Mouse (Mus musculus) kidney, embryonic 16.5 days (tissue): ENCODE results near the gene Pdlim1. TPM values are rescaled to one million over a fixed set of nuclear protein-coding genes. Genes with fewer than 3 reads are reported as not detected.

Source experiments
- ATAC-seq: fragments of 200-750 bp; cut with Nextera tagmentation; 2 replicates; pipeline ENCODE4 v1.8.0; 2017; ENCODE audit warnings: moderate TSS enrichment; ENCODE audit not compliant: low FRiP score, low TSS enrichment
- H3K27ac ChIP-seq: fragments of 300-500 bp; sonication (generic); 2 replicates; pipeline ENCODE4 v1.5.1; 2014; ENCODE audit warnings: low read length
- H3K27me3 ChIP-seq: fragments of 300-500 bp; sonication (generic); 2 replicates; pipeline ENCODE4 v1.6.1; 2014; ENCODE audit warnings: low read length, control low read depth, mixed read lengths; ENCODE audit not compliant: insufficient read depth
- H3K36me3 ChIP-seq: fragments of 300-500 bp; sonication (generic); 2 replicates; pipeline ENCODE4 v1.6.1; 2014; ENCODE audit warnings: low read length, control low read depth, mixed read lengths; ENCODE audit not compliant: insufficient read depth
- H3K4me1 ChIP-seq: fragments of 300-500 bp; sonication (generic); 2 replicates; pipeline ENCODE4 v1.6.1; 2014; ENCODE audit warnings: low read length, control low read depth, mixed read lengths; ENCODE audit not compliant: insufficient read depth
- H3K4me2 ChIP-seq: fragments of 300-500 bp; sonication (generic); replicated peaks from 2 replicates; pipeline ENCODE4 v1.6.1; 2014; ENCODE audit warnings: low read depth, low read length
- H3K4me3 ChIP-seq: fragments of 300-500 bp; sonication (generic); 2 replicates; pipeline ENCODE4 v1.5.1; 2014; ENCODE audit warnings: mild to moderate bottlenecking, low read length
- H3K9ac ChIP-seq: fragments of 300-500 bp; sonication (generic); replicated peaks from 2 replicates; pipeline ENCODE4 v1.6.1; 2014; ENCODE audit warnings: low read length
- H3K9me3 ChIP-seq: fragments of 300-500 bp; sonication (generic); 2 replicates; pipeline ENCODE4 v1.6.1; 2016; ENCODE audit warnings: low read length, control low read depth
- WGBS: fragments of 180-500 bp; shearing (Covaris S2); extraction: QIAGEN DNeasy Blood & Tissue Kit; methylation state at CpG from one replicate; pipeline ENCODE4 v1.1.7; 2014; 5-methylcytosine and 5-hydroxymethylcytosine counted together
- polyA plus RNA-seq: library from polyadenylated mRNA; unstranded; fragments of >200 nt; fragmentation: Nextera tagmentation; extraction: Ambion mirVana; gene quantifications from 2 replicates; pipeline ENCODE4 v1.2.1, GENCODE M21; 2015

Pdlim1 gene
- polyA plus RNA-seq, 1 experiment from 2014 or later: 39.5 TPM

DNA sequence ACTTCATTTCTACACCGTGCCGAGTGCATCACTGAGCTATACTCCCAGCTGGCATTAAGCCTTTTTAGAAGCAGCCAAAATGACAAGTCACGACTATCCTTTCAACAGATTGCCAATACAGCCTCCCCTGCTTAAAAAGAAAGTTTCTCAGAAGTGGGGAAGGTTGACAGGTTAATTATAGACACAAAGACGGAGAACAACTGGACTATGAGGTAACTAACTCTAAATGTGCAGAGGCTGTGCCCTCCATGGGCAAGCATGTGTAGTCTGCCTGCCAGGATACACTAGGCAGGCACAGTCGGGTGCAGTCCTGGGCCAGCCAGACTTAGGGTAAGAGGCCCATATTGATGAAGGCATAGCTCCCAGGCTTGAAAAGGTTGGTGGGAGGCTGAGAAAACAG lies 2.1 kb downstream of the Pdlim1 start:
- no peak overlapping the region for H3K9ac ChIP-seq
- H3K36me3 ChIP-seq: no peaks in the 10 kb centered on the region
- no peak overlapping the region for H3K4me2 ChIP-seq
- ATAC-seq: no peak
- peaks cover 7% of the 10 kb centered on the region for H3K4me1 ChIP-seq
- 72% methylated on average over 5 of the region's 5 CpGs for WGBS
- peaks cover 21% of the 10 kb centered on the region; the same call in 1 of the 2 replicates for H3K27me3 ChIP-seq
- no peaks in the 10 kb centered on the region for H3K9me3 ChIP-seq
- no peak overlapping the region for H3K27ac ChIP-seq
- H3K4me3 ChIP-seq: no peak overlapping the region

DNA sequence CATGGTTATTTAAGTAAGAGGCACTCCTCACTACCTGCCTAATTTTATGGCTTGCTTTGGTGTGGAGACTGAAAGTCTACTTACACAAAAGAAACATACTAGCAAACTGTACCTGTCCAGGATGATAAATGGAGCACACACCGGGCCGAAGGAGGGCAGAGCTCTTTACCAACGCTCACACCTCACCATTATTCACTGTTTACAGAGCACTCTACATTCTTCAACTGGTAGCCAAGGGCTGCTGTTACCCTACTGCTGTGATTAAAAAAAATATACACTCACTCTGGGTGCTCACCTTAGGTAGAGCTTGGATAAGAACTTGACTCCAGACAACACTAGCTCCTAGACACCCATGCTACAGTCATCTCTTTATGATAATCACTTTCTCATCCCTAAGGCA lies 3.1 kb downstream of the Pdlim1 start:
- Histone ChIP-seq H3K4me3 (no peak overlapping the region), H3K27ac (no peak overlapping the region), H3K36me3 (no peaks in the 10 kb centered on the region), H3K9ac (no peak overlapping the region), H3K27me3 (peaks cover 21% of the 10 kb centered on the region; the same call in 1 of the 2 replicates), H3K9me3 (no peaks in the 10 kb centered on the region), H3K4me2 (no peak overlapping the region), H3K4me1 (peaks cover 7% of the 10 kb centered on the region)
- no peak for ATAC-seq
- WGBS: 63% methylated on average over 3 of the region's 3 CpGs

DNA sequence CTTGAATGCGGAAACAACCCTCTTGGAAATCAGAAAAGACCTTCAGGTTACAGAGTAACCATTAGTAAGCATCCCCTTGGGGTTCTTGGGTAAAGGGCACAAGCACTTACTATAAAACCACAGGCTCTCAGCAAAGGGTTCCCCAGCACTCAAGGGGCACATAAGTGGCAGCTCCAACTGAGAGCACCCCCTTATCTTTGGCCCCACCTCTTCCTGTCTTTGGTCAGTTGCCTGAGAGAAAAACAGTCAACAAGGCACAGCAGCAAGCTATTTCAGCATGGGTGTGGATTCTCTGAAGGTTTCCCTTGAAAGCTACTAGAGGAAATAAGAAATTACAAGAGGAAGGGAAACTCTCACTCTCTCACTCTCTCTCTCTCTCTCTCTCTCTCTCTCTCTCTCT lies 4.3 kb downstream of the Pdlim1 start:
- Histone ChIP-seq H3K27me3 (peaks cover 21% of the 10 kb centered on the region; the same call in 1 of the 2 replicates), H3K36me3 (no peaks in the 10 kb centered on the region), H3K4me3 (no peak overlapping the region), H3K4me2 (no peak overlapping the region), H3K9me3 (no peaks in the 10 kb centered on the region), H3K27ac (no peak overlapping the region), H3K4me1 (peaks cover 7% of the 10 kb centered on the region), H3K9ac (no peak overlapping the region)
- WGBS: 93% methylated on average over 1 of the region's 1 CpGs
- ATAC-seq: no peak

DNA sequence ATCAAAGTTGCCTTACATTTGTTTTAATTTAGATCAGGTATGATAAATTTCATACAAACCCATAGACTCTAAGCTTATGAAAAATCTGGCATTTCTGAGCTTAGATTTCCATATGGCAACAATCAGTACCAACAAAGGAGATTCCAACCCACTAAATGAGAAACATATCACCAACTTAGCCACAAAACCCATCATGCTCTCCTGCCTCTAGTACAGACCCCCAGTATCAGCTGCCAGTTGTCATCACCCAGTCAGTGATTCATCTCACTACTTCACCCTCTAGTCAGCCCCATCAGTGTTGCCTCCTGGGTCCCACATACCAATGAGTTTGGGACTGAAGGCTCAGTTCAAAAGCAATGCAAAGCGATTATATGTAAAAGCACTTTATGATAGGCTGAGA lies 12.2 kb downstream of the Pdlim1 start:
- no peak for ATAC-seq
- no peaks in the 10 kb centered on the region for H3K4me1 ChIP-seq
- no peaks in the 10 kb centered on the region for H3K36me3 ChIP-seq
- 100% methylated on average over 1 of the region's 1 CpGs for WGBS
- H3K27ac ChIP-seq: no peak overlapping the region
- no peak overlapping the region for H3K4me3 ChIP-seq
- H3K4me2 ChIP-seq: no peak overlapping the region
- no peaks in the 10 kb centered on the region for H3K27me3 ChIP-seq
- no peaks in the 10 kb centered on the region for H3K9me3 ChIP-seq
- H3K9ac ChIP-seq: no peak overlapping the region

DNA sequence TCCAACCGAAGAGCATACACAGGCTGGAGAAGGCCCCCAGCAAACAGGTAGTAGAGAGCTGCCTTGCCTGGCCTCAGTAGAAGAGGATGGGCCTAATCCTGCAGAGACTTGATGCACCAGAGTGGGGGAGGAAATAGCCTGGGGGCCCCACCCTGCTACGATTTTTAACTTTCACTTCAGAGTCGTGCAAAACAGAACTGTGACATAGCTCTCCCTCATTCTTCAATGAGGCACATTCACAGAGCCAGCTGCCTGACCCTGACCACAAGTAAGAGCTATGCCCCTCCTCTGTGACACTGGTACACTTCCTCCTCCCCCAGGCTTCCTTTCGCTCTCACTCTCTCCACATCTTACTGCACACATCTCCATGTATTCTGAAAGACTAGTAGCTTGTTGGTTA lies 14.2 kb downstream of the Pdlim1 start:
- Histone ChIP-seq H3K9me3 (no peaks in the 10 kb centered on the region), H3K9ac (no peak overlapping the region), H3K4me2 (no peak overlapping the region), H3K36me3 (no peaks in the 10 kb centered on the region), H3K27me3 (no peaks in the 10 kb centered on the region), H3K4me3 (no peak overlapping the region), H3K4me1 (no peaks in the 10 kb centered on the region), H3K27ac (no peak overlapping the region)
- ATAC-seq: no peak
- 56% methylated on average over 4 of the region's 4 CpGs for WGBS

DNA sequence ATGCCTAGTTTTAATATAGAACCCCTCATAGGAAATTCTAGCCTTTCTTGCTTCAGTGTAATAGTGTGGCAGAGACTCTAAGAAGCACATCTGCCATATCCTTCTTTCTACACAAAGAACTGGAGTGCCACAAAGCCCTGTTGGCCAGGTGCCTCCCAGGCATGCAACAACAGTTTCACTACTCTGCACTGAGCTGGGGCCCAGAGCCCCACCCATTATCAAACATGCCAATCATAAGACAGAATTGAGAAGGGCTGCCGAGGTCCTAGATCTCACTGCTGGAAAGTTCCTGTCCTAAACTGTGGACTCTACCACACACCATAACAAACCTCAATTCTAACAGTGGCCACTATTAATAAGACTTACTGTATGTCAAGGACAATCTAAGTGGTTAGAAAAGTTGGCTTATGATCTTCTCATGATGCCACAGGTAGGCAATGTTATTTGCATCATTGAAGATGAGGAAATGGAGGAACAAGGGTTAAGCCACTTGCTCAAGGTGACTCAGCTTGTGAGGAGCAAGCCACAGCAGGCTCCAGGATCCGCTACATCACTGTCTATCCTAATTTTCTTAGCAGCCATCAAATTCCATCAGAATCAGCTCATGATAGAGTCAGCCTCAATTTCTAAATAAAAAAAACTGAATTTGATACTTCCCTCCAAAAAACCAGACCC lies 15.1 kb downstream of the Pdlim1 start:
- Histone ChIP-seq H3K4me3 (no peak overlapping the region), H3K4me2 (no peak overlapping the region), H3K36me3 (no peaks in the 10 kb centered on the region), H3K27ac (no peak overlapping the region), H3K4me1 (no peaks in the 10 kb centered on the region), H3K27me3 (no peaks in the 10 kb centered on the region), H3K9ac (no peak overlapping the region), H3K9me3 (no peaks in the 10 kb centered on the region)
- ATAC-seq: no peak
- 72% methylated on average over 2 of the region's 2 CpGs for WGBS

DNA sequence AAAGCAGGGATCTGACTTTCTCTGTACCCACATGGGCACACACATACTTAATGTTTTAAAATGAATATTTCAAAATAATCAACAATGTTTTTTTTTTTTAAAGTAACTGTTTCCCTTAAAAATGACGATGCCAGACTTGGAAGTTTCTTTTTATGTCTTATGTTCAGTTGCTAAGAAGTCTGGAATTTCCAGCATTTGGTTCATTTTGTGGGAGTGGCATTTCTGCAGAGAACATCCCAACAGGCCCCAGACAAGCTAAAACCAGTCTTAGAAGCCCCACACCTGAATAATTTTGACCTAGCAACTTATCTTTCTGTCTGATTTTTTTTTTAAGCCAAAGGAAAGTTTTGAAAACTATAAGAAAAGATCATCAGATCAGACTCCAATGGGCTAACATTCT lies 16.1 kb downstream of the Pdlim1 start:
- no peak for ATAC-seq
- WGBS: 66% methylated on average over 1 of the region's 1 CpGs
- Histone ChIP-seq H3K27me3 (no peaks in the 10 kb centered on the region), H3K36me3 (no peaks in the 10 kb centered on the region), H3K4me1 (no peaks in the 10 kb centered on the region), H3K9ac (no peak overlapping the region), H3K9me3 (no peaks in the 10 kb centered on the region), H3K4me3 (no peak overlapping the region), H3K4me2 (no peak overlapping the region), H3K27ac (no peak overlapping the region)

DNA sequence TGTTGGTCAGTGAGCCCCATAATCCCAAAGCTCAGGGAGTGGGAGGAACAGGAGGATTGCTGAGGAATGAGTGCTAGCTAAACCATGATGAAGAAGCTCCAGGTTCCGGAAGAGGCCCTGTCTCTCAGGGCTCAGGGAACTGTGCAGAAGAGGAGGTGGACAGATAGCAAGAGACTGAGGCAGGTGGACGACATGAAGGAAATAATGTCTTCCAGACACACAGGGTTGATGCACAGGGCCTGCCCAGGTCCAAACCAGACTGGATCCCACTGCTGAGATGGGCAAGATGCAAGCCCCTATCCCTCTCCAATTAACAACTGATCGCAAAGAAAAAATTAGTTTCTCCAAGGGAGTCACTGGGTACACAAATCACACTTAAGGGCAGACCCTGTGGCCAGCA lies 16.9 kb downstream of the Pdlim1 start:
- H3K9me3 ChIP-seq: no peaks in the 10 kb centered on the region
- no peak overlapping the region for H3K27ac ChIP-seq
- no peaks in the 10 kb centered on the region for H3K36me3 ChIP-seq
- ATAC-seq: no peak
- no peak overlapping the region for H3K4me3 ChIP-seq
- no peaks in the 10 kb centered on the region for H3K27me3 ChIP-seq
- no peaks in the 10 kb centered on the region for H3K4me1 ChIP-seq
- H3K4me2 ChIP-seq: no peak overlapping the region
- H3K9ac ChIP-seq: no peak overlapping the region
- WGBS: 82% methylated on average over 3 of the region's 3 CpGs

DNA sequence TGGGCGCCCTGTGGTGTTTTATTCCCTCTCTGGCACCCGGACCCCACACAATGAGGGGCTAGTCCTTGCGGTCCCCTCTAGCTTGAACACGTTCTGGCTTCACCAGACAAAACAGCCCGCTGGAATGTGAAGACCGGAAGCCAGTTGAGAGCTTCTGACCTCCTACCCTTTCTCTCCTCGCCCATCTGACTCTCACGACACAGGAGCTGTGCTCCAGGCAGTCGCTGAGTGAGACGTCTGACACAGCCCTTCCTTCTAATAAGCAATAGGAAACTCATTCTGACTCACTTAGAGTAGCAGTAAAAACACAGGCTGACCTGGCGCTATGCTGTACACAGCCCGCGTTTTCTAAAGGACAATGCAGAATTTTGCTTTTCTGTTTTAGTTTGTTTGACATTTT lies 17.9 kb downstream of the Pdlim1 start:
- Histone ChIP-seq H3K36me3 (no peaks in the 10 kb centered on the region), H3K27ac (no peak overlapping the region), H3K9ac (no peak overlapping the region), H3K9me3 (no peaks in the 10 kb centered on the region), H3K4me1 (no peaks in the 10 kb centered on the region), H3K4me3 (no peak overlapping the region), H3K27me3 (no peaks in the 10 kb centered on the region), H3K4me2 (no peak overlapping the region)
- no peak for ATAC-seq
- WGBS: 43% methylated on average over 13 of the region's 13 CpGs

DNA sequence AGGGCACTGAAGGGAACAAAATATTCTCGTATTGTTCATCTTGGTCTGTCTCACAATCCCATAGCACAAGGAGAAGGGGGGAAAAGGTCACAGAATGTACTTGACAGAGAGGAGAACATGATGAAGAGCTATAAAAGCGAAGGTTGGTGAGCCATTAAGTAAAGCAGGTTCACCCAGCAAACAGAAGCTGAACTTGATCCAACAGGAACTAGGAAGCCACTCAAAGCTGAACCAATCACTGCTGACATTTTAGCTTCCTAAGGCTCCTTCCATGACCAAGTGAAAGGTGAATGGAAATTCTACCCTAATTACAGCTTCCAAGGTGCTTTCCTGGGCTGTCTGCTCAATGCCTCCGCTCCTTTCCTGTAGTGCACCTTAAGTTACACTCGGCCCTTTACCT lies 20.5 kb downstream of the Pdlim1 start:
- Histone ChIP-seq H3K4me1 (no peaks in the 10 kb centered on the region), H3K27ac (no peak overlapping the region), H3K4me3 (no peak overlapping the region), H3K36me3 (no peaks in the 10 kb centered on the region), H3K9ac (no peak overlapping the region), H3K4me2 (no peak overlapping the region), H3K27me3 (no peaks in the 10 kb centered on the region), H3K9me3 (no peaks in the 10 kb centered on the region)
- ATAC-seq: no peak
- WGBS: 84% methylated on average over 4 of the region's 4 CpGs
